Mouse (Mus musculus) kidney, postnatal 0 days (tissue): Measurements from ENCODE around the gene Csf2rb. TPM values are rescaled to one million over a fixed set of nuclear protein-coding genes. Genes with fewer than 3 reads are reported as not detected.

Source experiments
- ATAC-seq: fragments of 200-750 bp; cut with Nextera tagmentation; replicated peaks from 2 replicates; pipeline ENCODE4 v1.8.0; 2017; ENCODE audit warnings: low read depth, moderate number of reproducible peaks, moderate TSS enrichment, moderate library complexity; ENCODE audit not compliant: low FRiP score
- DNase-seq: peaks from one replicate; pipeline ENCODE4 v3.0.0-alpha.2; 2016; ENCODE audit warnings: low spot score
- H3K27ac ChIP-seq: fragments of 300-500 bp; sonication (generic); 2 replicates; pipeline ENCODE4 v1.5.1; 2014; ENCODE audit warnings: mild to moderate bottlenecking
- H3K27me3 ChIP-seq: fragments of 300-500 bp; sonication (generic); 2 replicates; pipeline ENCODE4 v1.6.1; 2014; ENCODE audit warnings: low read length, mixed read lengths; ENCODE audit not compliant: insufficient read depth
- H3K36me3 ChIP-seq: fragments of 300-500 bp; sonication (generic); 2 replicates; pipeline ENCODE4 v1.6.1; 2014; ENCODE audit warnings: low read length, mixed read lengths; ENCODE audit not compliant: insufficient read depth
- H3K4me1 ChIP-seq: fragments of 300-500 bp; sonication (generic); replicated peaks from 2 replicates; pipeline ENCODE4 v1.6.1; 2014; ENCODE audit warnings: antibody characterized with exemption, low read length, mixed read lengths; ENCODE audit not compliant: insufficient read depth
- H3K4me2 ChIP-seq: fragments of 300-500 bp; sonication (generic); 2 replicates; pipeline ENCODE4 v1.6.1; 2014; ENCODE audit warnings: mild to moderate bottlenecking, low read length, moderate library complexity, mixed read lengths
- H3K4me3 ChIP-seq: fragments of 300-500 bp; sonication (generic); replicated peaks from 2 replicates; pipeline ENCODE4 v1.5.1; 2014; ENCODE audit warnings: low read depth, low read length
- H3K9ac ChIP-seq: fragments of 300-500 bp; sonication (generic); 2 replicates; pipeline ENCODE4 v1.6.1; 2014; ENCODE audit warnings: low read depth, low read length
- H3K9me3 ChIP-seq: fragments of 300-500 bp; sonication (generic); replicated peaks from 2 replicates; pipeline ENCODE4 v1.6.1; 2016; ENCODE audit warnings: low read length, inconsistent platforms, mixed read lengths
- CTCF ChIP-seq: IDR thresholded peaks from 2 replicates; pipeline ENCODE4 v1.5.1; 2016; ENCODE audit warnings: antibody characterized with exemption, low read depth, mild to moderate bottlenecking, moderate library complexity
- WGBS: fragments of 180-500 bp; shearing (Covaris S2); extraction: QIAGEN DNeasy Blood & Tissue Kit; methylation state at CpG from one replicate; pipeline ENCODE4 v1.1.7; 2014; 5-methylcytosine and 5-hydroxymethylcytosine counted together
- microRNA-seq: library from miRNA; unstranded; fragments of <30 nt; microRNA quantifications from one replicate; pipeline ENCODE4, GENCODE M21; 2016
- polyA plus RNA-seq: library from polyadenylated mRNA; unstranded; fragments of >200 nt; fragmentation: Nextera tagmentation; extraction: Ambion mirVana; gene quantifications from 2 replicates; pipeline ENCODE4 v1.2.1, GENCODE M21; 2015

Csf2rb gene
- polyA plus RNA-seq, 1 experiment from 2014 or later: 1.8 TPM

- Histone ChIP-seq H3K36me3 (no peaks in the 10 kb centered on the region), H3K4me3 (no peak within 1 kb of the TSS), H3K27ac (no peak within 1 kb of the TSS), H3K9me3 (no peaks in the 10 kb centered on the region), H3K4me2 (no peak within 1 kb of the TSS), H3K4me1 (no peaks in the 10 kb centered on the region), H3K9ac (no peak within 1 kb of the TSS), H3K27me3 (no peaks in the 10 kb centered on the region)
- 79% methylated on average over 8 of the region's 8 CpGs for WGBS
- TF ChIP-seq CTCF: no peak
- ATAC-seq (peak; percentile 60; the same call in 1 of the 2 replicates), DNase-seq (no peak)
Measured at GRCm38 (mm10) chr15:78395478-78395962, 70.0 kb downstream of the Csf2rb start, which contains the start of gene Tex33. Tex33 (minus strand) TSS chr15:78395912.

DNA sequence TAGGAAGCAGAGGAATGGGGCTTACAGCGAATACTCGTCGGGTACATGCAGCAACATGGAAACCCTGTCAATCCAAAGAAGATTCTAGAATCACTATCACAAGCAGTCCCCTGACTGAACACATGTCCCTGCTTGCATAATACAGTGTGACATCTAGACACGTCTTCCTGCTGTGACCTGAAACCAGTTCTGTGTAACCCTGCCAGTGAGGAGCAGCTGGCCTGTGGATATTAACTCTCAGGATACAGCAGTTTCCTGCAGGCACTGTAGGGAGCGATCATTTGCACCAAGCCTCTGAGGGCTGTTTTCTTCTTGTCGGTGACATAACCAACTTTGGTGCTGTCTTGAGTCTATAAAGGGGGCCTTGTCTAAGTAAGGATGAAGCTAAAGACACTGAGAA lies 75.8 kb downstream of the Csf2rb start:
- Histone ChIP-seq H3K27me3 (no peaks in the 10 kb centered on the region), H3K4me3 (no peak overlapping the region), H3K27ac (no peak overlapping the region), H3K4me1 (peaks cover 16% of the 10 kb centered on the region), H3K36me3 (no peaks in the 10 kb centered on the region), H3K9ac (no peak overlapping the region), H3K9me3 (no peaks in the 10 kb centered on the region), H3K4me2 (no peak overlapping the region)
- ATAC-seq: no peak
- WGBS: 74% methylated on average over 6 of the region's 6 CpGs
- DNase-seq: peak; percentile 31
- TF ChIP-seq CTCF: no peak

DNA sequence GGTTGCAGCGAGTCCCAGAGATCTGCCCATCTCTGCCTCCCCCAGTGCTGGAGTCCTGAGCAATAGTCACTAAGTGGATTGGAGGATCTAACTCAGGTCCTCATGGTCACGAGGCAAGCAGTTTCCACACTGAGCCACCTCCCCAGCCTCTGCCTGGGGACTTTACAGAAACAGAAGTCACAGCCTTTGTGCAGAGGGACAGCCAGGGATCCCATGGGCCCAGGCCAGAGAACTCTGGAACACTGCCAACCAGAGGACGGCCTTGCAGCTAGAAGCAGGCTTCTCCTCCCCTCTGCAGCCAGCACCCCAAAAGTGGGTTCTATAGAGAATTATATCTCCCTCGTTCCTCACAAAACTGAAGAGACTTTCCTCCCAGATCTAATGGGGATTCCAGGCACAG lies 76.4 kb downstream of the Csf2rb start:
- DNase-seq (no peak), ATAC-seq (no peak)
- peaks cover 16% of the 10 kb centered on the region for H3K4me1 ChIP-seq
- no peaks in the 10 kb centered on the region for H3K9me3 ChIP-seq
- no peaks in the 10 kb centered on the region for H3K36me3 ChIP-seq
- 0 out of 2 replicates have a peak overlapping the region, but pooled peaks have one; percentile 10 for H3K9ac ChIP-seq
- no peak for TF ChIP-seq CTCF
- H3K27ac ChIP-seq: peak overlapping the region; percentile 50; the same call in 1 of the 2 replicates
- no peak overlapping the region for H3K4me3 ChIP-seq
- 45% methylated on average over 4 of the region's 4 CpGs for WGBS
- H3K27me3 ChIP-seq: no peaks in the 10 kb centered on the region
- H3K4me2 ChIP-seq: no peak overlapping the region

GRCm38 (mm10) chr15:78402423-78402822 lies 76.9 kb downstream of the Csf2rb start:
- DNase-seq (no peak), ATAC-seq (no peak)

GRCm38 (mm10) chr15:78403301-78403741 lies 77.8 kb downstream of the Csf2rb start:
- H3K27me3 ChIP-seq: no peaks in the 10 kb centered on the region
- peaks cover 22% of the 10 kb centered on the region for H3K4me1 ChIP-seq
- no peak overlapping the region for H3K9ac ChIP-seq
- no peak for TF ChIP-seq CTCF
- H3K27ac ChIP-seq: peak overlapping the region; percentile 97
- ATAC-seq (peak; percentile 67), DNase-seq (peak; percentile 34)
- WGBS: 23% methylated on average over 3 of the region's 3 CpGs
- no peak overlapping the region for H3K4me3 ChIP-seq
- H3K36me3 ChIP-seq: no peaks in the 10 kb centered on the region
- H3K9me3 ChIP-seq: no peaks in the 10 kb centered on the region
- peak overlapping the region; percentile 14; the same call in 1 of the 2 replicates for H3K4me2 ChIP-seq

More at GRCm38 (mm10) chr15:78402423-78402822, 76.9 kb downstream of the Csf2rb start:
- Histone ChIP-seq H3K27ac (peak overlapping the region; percentile 50; the same call in 1 of the 2 replicates), H3K4me2 (0 out of 2 replicates have a peak overlapping the region, but pooled peaks have one; percentile 4), H3K9ac (no peak overlapping the region), H3K4me3 (no peak overlapping the region), H3K4me1 (peaks cover 21% of the 10 kb centered on the region), H3K36me3 (no peaks in the 10 kb centered on the region), H3K9me3 (no peaks in the 10 kb centered on the region), H3K27me3 (no peaks in the 10 kb centered on the region)
- 47% methylated on average over 7 of the region's 7 CpGs for WGBS
- no peak for TF ChIP-seq CTCF

Small RNA genes within 50 kb of the gene (microRNA-seq; reads per million reads assigned to microRNA genes)
- gene Mir7676-1 (not detected), gene Mir7676-2 (not detected)

Other genes starting within 250 kb of the Csf2rb start
- gene Cacng2, start 205.7 kb upstream of the Csf2rb start, polyA plus RNA-seq: not detected in 2 replicates
- 74.7 and 82.9 TPM in 2 replicates for gene Ift27, start 151.6 kb upstream of the Csf2rb start, polyA plus RNA-seq
- gene Pvalb, start 119.4 kb upstream of the Csf2rb start, polyA plus RNA-seq: 0.24 and 0.43 TPM in 2 replicates
- gene Ncf4, start 81.0 kb upstream of the Csf2rb start, polyA plus RNA-seq: 2.3 and 3.9 TPM in 2 replicates
- gene Csf2rb2, start 20.0 kb upstream of the Csf2rb start, polyA plus RNA-seq: 0.20 and 0.39 TPM in 2 replicates
- not detected in 2 replicates for gene Tex33, start 70.2 kb downstream of the Csf2rb start, polyA plus RNA-seq
- gene Tst, start 80.2 kb downstream of the Csf2rb start, polyA plus RNA-seq: 128 and 131 TPM in 2 replicates
- gene Mpst, start 80.7 kb downstream of the Csf2rb start, polyA plus RNA-seq: 3.0 and 4.6 TPM in 2 replicates
- 44.8 and 47.8 TPM in 2 replicates for gene Kctd17, start 102.8 kb downstream of the Csf2rb start, polyA plus RNA-seq
- gene Tmprss6, start 142.9 kb downstream of the Csf2rb start, polyA plus RNA-seq: 0.10 and 0.24 TPM in 2 replicates
- gene Il2rb, start 169.5 kb downstream of the Csf2rb start, polyA plus RNA-seq: 0.55 and 1.1 TPM in 2 replicates
- gene C1qtnf6, start 205.7 kb downstream of the Csf2rb start, polyA plus RNA-seq: 28.2 and 28.4 TPM in 2 replicates
- gene Sstr3, start 218.9 kb downstream of the Csf2rb start, polyA plus RNA-seq: 0.17 and 0.28 TPM in 2 replicates
- gene Rac2, start 247.0 kb downstream of the Csf2rb start, polyA plus RNA-seq: 7.0 and 8.8 TPM in 2 replicates